Mouse (Mus musculus) embryonic fibroblast, embryonic 13.5 days (primary cell): Measurements from ENCODE around the gene Tra2b.

ENCODE experiments used
- CTCF ChIP-seq: IDR thresholded peaks from 2 replicates; pipeline ENCODE4 v1.5.1; 2011; ENCODE audit warnings: mild to moderate bottlenecking, control low read depth, low read length, moderate library complexity, borderline replicate concordance; ENCODE audit not compliant: insufficient read depth
- POLR2A ChIP-seq: IDR thresholded peaks from 2 replicates; pipeline ENCODE4 v1.6.1; 2011; ENCODE audit warnings: low read depth, mild to moderate bottlenecking, control low read depth, low read length, moderate library complexity

DNA sequence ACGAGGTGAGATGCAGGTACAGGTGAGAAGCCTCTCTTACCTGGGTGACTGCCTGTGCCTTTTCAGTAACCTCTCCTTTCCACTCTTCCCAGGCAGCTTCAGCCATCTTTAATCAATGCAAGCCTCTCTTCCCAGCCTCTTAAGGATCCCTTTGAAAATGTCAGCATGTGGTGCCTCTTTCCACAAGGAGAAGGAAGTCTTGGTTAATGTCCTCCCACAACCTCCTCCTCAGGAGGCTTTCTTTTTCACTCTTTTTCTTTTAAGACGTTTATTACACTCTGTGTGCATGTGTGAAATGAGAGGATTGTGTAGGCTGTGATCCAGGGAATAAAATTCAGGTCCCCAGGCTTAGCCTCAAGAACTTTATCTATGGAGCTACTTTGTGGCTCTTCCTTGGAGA lies 9.3 kb upstream of the Tra2b start:
- TF ChIP-seq POLR2A (no peak), CTCF (no peak)
